Mouse (Mus musculus): Measurements from ENCODE around the gene Ermap.

Gene Ermap

GRCm38 (mm10) chr4:119142230-119142871 is 47.5 kb downstream of the Ermap start:
- in situ Hi-C loops (cut with MboI; ENCODE audit: unreplicated experiment in 2 of 2) = loop anchor here in 1 of 2 experiments (5.0 kb wide), 1 partner anchor 140 kb away; no protein-coding TSS in a partner anchor

GRCm38 (mm10) chr4:119141191-119141590 is 48.6 kb downstream of the Ermap start:
- in situ Hi-C loops (cut with MboI; ENCODE audit: unreplicated experiment in 2 of 2) = loop anchor here in 1 of 2 experiments (5.0 kb wide), 1 partner anchor 139 kb away; no protein-coding TSS in a partner anchor

GRCm38 (mm10) chr4:119140126-119140525 is 49.7 kb downstream of the Ermap start:
- in situ Hi-C loops (cut with MboI; ENCODE audit: unreplicated experiment in 2 of 2) = loop anchor here in 1 of 2 experiments (5.0 kb wide), 1 partner anchor 138 kb away; no protein-coding TSS in a partner anchor

- in situ Hi-C loops (cut with MboI; ENCODE audit: unreplicated experiment in 2 of 2) = no loop called here
Observed at GRCm38 (mm10) chr4:119138776-119139175, 51.0 kb downstream of the Ermap start.

GRCm38 (mm10) chr4:119138171-119138570 is 51.6 kb downstream of the Ermap start:
- in situ Hi-C loops (cut with MboI; ENCODE audit: unreplicated experiment in 2 of 2) = no loop called here

- in situ Hi-C loops (cut with MboI; ENCODE audit: unreplicated experiment in 2 of 2) = no loop called here
Observed at GRCm38 (mm10) chr4:119137313-119137712, 52.5 kb downstream of the Ermap start.

GRCm38 (mm10) chr4:119133860-119134259 is 56.0 kb downstream of the Ermap start:
- in situ Hi-C loops (cut with MboI; ENCODE audit: unreplicated experiment in 2 of 2) = no loop called here

- in situ Hi-C loops (cut with MboI; ENCODE audit: unreplicated experiment in 2 of 2) = no loop called here
Observed at GRCm38 (mm10) chr4:119133306-119133705, 56.5 kb downstream of the Ermap start.

GRCm38 (mm10) chr4:119131189-119131910 is 58.5 kb downstream of the Ermap start:
- in situ Hi-C loops (cut with MboI; ENCODE audit: unreplicated experiment in 2 of 2) = no loop called here

- in situ Hi-C loops (cut with MboI; ENCODE audit: unreplicated experiment in 2 of 2) = no loop called here
Observed at GRCm38 (mm10) chr4:119129096-119129495, 60.7 kb downstream of the Ermap start.

- in situ Hi-C loops (cut with MboI; ENCODE audit: unreplicated experiment in 2 of 2) = no loop called here
Observed at GRCm38 (mm10) chr4:119128547-119128946, 61.3 kb downstream of the Ermap start.

GRCm38 (mm10) chr4:119127229-119127628 is 62.6 kb downstream of the Ermap start:
- in situ Hi-C loops (cut with MboI; ENCODE audit: unreplicated experiment in 2 of 2) = no loop called here

GRCm38 (mm10) chr4:119125577-119126270 is 64.1 kb downstream of the Ermap start:
- in situ Hi-C loops (cut with MboI; ENCODE audit: unreplicated experiment in 2 of 2) = no loop called here

Measured in v-Abl transformed pro-B cells (cell line).